Mouse (Mus musculus): Measurements from ENCODE around the gene Anks3.

Gene Anks3

GRCm38 (mm10) chr16:4927967-4928366, 36.0 kb downstream of the Anks3 start:
- DNase-seq (ENCODE audit: low spot score) = no peak

DNA sequence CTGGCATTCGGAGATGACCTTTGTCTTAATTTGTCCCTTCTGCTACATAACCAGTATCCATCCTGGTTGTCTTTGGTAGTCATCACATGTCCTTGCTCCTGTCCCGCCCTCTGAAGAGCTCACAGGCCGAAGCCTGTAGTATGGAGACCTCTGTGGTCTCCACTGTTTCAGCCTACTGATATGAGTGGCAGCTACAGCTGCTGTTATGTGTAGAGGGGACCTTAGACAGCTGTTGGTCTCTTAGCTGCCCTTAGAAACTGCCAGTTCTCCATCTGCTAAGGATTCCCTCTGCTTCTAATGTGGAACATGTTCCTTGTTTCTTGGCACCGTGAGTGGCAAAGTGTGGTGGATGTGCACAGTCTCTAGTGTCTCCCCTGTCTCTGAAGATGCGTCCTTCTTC, 40.0 kb downstream of the Anks3 start:
- DNase-seq (ENCODE audit: low spot score) = no peak

- DNase-seq (ENCODE audit: low spot score) = no peak
These were observed 41.5 kb downstream of the Anks3 start for GRCm38 (mm10) chr16:4922481-4922880.

DNA sequence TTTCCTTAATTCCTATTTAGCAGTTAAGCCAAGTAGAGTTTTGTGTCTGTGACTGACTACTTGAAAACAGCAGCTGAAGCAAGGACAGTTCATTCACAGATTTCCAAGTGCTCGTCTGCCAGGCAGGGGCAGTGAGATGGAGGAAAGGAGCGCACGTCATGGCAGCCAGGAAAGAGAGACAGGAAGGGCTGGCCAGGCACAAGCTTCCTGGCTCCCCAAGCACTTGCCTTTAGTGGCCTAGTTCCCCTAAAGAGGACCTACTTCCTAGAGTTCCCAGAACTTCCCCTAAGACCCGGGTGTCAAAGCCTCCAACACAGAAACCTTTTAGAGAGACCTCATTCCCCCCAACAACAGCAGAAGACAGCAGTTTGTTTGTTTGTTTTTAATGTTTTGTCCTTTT, 43.4 kb downstream of the Anks3 start:
- no peak for DNase-seq (ENCODE audit: low spot score)

- no peak for DNase-seq (ENCODE audit: low spot score)
These were observed 47.4 kb downstream of the Anks3 start for GRCm38 (mm10) chr16:4916608-4917007.

- DNase-seq (ENCODE audit: low spot score) = no peak
These were observed 48.1 kb downstream of the Anks3 start for GRCm38 (mm10) chr16:4915931-4916330.

DNA sequence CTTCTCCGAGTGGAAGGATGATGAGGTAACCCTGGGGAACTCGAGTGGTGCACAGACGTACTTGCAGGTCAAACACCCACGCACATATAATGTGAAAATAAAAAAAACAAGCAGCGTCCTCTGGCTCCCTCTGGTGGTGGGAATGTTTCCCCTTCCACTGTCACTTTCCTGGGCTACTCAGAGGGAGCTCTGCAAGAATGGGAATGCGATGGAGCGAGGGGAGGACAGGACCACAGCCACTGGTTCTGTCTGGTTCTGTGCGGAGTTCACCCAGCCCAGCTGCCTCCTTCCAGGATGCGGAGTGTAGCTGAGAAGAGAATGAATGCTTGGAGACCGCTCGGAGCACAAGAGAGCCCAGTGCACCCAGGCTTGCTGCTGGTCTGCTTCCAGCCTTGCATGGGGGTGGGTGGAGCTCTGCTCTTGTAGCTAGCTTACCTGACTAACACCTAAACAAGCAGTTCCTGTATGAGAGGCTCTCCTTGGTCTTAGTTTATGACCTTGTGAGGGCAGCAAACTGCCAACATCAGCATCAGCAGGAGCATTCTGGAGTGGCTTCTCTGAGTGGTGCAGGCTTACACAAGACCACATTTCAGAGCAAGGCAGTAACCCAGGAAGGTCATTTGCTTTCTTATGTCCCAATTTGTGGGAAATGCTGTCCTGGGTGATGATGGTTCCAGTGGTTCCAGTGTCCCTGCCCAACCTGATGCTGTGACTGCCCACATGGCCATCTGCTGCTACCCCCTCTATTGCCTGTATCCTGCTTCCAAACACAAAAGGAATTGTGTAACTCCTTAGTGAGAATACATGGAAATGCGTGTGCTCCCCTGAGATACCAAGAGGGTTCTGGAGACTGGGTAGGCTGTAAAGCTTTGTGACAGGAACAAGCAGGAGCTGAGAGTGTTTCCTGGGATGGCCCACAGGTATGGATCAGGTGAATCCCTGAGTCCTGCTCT, 49.9 kb downstream of the Anks3 start:
- peak; percentile 62 for DNase-seq (ENCODE audit: low spot score)

DNA sequence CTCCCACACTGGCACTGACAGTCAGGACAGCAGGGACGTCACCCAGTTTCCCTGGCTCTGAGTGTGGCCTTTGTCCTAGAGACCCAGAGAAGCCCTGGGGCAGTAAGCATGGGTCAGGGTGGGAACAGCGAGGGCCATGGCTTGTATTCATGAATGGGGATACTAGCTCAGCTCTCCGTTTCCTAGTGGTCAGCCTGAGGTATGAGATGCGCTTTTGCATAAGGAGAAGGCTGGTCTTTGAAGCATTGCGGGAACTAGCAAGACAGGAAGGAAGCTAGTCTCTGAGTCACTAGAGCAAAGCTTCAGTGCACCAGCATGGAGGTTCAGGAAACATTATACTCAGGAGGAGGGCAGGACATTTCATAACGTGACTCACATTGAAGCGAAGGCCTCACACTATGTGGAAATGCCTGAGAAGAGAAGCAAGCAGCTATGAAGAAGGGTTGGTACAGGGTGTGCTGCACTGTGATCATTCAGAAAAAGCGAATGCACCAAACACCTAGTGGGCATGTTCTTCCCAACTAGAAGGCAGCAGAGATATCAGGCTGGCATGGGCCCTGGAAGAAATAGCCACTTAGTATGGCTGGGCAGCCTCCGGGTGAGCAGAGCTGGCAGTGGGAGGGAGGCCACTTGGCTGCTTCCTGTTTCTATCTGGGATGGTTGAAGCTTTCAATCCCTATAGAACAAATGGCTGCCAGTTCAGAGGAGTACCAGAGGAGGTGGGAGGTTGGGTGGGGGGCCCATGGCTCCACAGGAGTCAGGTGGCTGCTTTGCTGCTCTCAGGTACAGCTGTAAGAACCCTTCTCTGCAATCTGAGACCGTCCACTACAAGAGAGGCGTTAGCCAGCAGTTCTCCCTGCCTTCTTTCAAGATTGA, 50.9 kb downstream of the Anks3 start:
- DNase-seq (ENCODE audit: low spot score) = no peak

DNA sequence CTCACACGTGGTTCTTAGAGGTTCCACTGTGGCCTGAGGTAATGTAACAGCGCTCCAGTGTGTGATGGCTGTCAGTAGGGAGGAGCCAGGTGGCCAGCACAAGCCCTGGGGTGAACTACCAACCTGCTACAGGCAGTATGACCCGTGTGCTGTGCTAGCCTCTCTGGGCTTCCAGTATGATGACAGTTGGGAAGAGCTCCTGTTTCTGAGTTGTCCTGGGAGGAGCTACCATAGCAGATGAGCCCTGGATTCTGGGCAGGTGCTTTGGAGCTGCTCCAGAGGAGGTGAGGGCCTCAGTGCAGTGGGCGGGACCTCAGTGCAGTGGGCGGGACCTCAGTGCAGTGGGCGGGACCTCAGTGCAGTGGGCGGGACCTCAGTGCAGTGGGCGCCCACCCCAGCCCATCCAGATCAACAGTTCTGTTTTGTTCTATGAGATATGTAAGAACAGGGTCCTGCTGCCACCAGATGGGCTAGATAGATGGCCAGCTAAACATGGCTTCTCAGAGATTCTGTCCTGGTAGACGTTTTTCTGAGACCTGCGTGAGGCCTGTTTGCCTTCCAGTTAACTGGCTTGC, 51.8 kb downstream of the Anks3 start:
- DNase-seq (ENCODE audit: low spot score) = no peak

GRCm38 (mm10) chr16:4910758-4911157, 53.2 kb downstream of the Anks3 start:
- no peak for DNase-seq (ENCODE audit: low spot score)

DNA sequence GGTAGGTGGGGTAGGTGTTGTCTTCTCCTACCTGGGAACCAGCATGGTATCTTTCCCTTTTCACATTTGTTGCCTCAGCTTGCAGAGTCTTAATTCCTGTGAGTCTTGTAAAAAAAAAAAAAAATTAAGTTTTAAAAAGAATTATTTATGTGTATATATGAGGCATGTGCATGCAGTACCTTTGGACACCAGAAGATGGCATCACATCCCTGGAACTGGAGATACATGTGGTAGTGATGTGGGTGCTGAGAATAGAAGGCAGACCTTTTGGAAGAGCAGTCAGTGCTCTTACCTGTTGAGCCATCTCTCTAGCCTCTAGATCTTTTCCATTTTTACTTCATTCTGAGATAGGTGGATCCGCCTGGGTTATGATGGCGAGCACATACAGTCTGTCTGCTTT, 54.3 kb downstream of the Anks3 start:
- DNase-seq (ENCODE audit: low spot score) = no peak

DNA sequence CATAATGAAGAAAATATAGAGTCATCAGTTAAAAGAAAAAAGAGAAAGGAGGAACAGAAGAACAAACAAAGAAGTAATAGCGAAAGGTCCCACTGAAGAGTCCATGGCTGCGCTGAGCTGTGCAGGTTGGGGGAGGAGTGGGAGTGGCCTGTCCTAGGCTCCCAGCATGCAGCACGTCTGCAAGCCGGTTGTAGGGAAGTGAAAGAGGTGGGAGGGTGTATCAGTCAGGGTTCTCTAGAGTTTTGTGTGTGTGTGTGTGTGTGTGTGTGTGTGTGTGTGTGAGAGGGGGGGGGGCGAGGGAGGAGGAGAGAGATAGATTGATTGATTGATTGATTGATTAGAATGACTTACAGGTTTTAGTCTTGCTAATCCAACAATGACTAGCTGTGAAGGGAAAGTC, 56.0 kb downstream of the Anks3 start:
- peak; percentile 34 for DNase-seq (ENCODE audit: low spot score)

GRCm38 (mm10) chr16:4907386-4907785, 56.6 kb downstream of the Anks3 start:
- DNase-seq (ENCODE audit: low spot score) = no peak

GRCm38 (mm10) chr16:4906559-4906958, 57.4 kb downstream of the Anks3 start:
- DNase-seq (ENCODE audit: low spot score) = no peak

- no peak for DNase-seq (ENCODE audit: low spot score)
These were observed 58.4 kb downstream of the Anks3 start for GRCm38 (mm10) chr16:4905591-4905990.

- no peak for DNase-seq (ENCODE audit: low spot score)
These were observed 59.1 kb downstream of the Anks3 start for GRCm38 (mm10) chr16:4904878-4905277.

- no peak for DNase-seq (ENCODE audit: low spot score)
These were observed 60.4 kb downstream of the Anks3 start for GRCm38 (mm10) chr16:4903491-4904102.

GRCm38 (mm10) chr16:4902390-4902789, 61.6 kb downstream of the Anks3 start:
- no peak for DNase-seq (ENCODE audit: low spot score)

DNA sequence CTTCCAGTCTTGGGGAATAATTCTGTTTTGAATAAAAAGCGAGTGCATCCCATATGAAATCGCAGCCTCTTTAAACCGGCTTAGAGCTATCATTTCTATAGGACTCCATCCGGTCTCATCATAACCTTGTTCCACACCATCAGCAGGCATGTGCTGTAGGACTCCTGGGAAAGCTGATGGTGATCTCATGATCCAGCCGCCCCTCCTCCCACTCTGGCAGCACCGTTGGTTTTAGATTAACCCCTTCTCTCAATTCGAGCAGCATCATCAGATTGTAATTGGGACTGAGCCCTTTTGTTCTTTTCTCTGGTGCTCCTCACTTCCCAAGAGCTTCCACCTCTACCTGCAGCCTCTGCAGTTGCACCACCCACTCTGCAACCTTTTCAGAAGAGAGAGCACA, 62.8 kb downstream of the Anks3 start:
- DNase-seq (ENCODE audit: low spot score) = no peak

GRCm38 (mm10) chr16:4899711-4900110, 64.3 kb downstream of the Anks3 start:
- no peak for DNase-seq (ENCODE audit: low spot score)

- DNase-seq (ENCODE audit: low spot score) = peak; percentile 34
These were observed 65.1 kb downstream of the Anks3 start for GRCm38 (mm10) chr16:4898881-4899280.

GRCm38 (mm10) chr16:4897146-4897730, 66.8 kb downstream of the Anks3 start:
- DNase-seq (ENCODE audit: low spot score) = no peak
